Mouse (Mus musculus): ENCODE results near the gene Olfr1278.
"Not testable (repeated sequence)": the region's sequence is repeated elsewhere in the genome, so short reads cannot be mapped to it uniquely, and the experiment has no call there.

Olfr1278 gene

DNA sequence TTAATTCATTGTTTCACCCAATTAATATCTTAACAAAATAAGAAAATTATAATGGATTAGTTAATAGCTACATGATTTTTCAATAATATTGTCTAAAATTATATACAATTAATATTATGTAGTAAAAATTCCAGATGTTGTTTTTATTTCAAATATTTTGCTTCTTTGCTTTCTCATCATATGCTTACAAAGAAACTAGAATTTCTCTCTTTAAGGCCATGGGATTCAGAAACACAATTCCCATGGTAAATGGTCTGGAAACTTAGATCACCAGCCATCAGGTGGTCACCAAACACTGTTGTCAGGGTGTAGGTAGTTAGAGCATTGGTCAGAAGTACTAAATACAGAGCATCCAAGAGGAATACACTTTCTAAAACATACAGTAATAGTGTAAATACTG lies at the start of gene Olfr1278:
TSS of gene Olfr1278 (plus strand) at position 301 of the 400 bp plus-strand sequence.
- DNase-seq (ENCODE audit: low spot score in 2 of 2): no peak

DNA sequence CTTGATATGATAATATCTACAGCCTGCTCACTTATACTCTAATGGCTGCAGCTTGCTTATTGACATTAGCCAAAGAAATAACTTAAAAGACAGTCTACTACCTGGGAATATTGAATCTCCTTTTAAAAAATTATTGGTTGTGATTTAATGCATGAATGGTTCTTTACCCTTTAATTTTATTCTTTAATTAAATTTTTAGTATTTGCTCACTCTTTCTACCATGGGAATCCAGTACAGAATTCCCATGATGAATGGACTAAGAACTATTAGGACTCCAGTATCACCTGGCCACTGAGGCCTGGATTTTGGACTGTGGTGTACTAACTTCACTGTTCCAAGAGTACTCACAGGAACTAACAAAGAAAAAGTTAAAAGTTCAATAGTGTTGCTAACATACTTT lies 35.7 kb upstream of the Olfr1278 start, which contains the start of gene Olfr1276:
TSS of gene Olfr1276 (plus strand) at position 301 of the 400 bp plus-strand sequence.
- DNase-seq (ENCODE audit: low spot score in 2 of 2): no peak

DNA sequence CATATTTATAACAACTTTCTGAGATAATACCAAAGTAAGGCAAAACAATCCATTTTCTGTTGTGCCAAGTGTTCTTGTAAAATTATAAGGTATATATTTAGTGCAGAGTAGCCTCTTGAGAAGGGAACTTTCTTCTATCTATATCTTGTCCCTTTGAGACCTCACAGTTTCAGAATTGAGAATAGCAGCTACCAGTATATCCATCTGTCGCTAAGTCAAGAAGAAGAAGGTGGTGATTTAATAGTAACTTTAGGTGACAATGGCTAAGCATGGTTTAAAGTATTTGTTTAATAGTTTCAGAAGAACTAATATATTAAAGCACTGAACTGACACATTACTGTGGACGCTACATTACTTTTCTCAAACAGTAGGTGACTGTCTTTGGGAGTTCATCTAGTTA lies 15.9 kb upstream of the Olfr1278 start, which contains the start of gene Olfr1277:
TSS of gene Olfr1277 (minus strand) at position 101 of the 400 bp plus-strand sequence.
- DNase-seq (ENCODE audit: low spot score in 2 of 2): no peak

DNA sequence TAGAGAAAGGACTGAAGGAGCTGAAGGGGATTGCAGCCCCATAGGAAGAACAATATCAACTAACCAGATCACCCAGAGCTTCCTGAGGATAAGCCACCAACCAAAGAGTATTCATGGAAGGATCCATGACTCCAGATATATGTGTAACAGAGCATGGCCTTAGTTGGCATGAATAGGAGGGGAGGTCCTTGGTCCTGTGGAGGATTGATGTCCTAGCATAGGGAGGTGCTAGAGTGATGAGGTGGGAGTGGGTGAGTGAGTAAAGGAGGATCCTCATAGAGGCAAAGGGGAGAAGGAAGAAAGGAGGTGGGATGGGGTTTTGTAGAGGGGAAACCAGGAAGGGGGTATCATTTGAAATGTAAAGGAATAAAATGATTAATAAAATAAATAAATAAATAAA lies 8.6 kb downstream of the Olfr1278 start:
- DNase-seq (ENCODE audit: low spot score in 2 of 2): no peak

DNA sequence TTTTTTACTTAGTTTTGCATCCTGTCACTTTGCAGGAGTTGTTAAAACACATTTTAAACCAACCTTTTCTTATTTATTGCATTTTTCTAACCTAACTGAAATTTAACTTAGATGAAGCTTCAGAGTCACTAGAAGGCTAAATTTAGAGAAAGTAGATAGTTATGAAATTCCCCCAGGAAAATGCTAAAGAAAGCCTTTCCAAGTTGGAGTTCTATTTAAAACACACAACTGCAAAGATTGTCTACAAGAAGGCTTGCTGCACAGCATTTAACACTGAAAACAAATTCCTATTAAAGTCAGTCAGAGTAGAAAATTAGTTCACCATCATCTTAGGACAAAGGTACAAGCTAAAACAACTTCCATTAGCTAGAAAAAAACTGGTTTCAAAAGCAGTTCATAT lies 10.4 kb downstream of the Olfr1278 start, which contains the start of gene Olfr1279:
TSS of gene Olfr1279 (plus strand) at position 262 of the 400 bp plus-strand sequence.
- no peak for DNase-seq (ENCODE audit: low spot score in 2 of 2)

DNA sequence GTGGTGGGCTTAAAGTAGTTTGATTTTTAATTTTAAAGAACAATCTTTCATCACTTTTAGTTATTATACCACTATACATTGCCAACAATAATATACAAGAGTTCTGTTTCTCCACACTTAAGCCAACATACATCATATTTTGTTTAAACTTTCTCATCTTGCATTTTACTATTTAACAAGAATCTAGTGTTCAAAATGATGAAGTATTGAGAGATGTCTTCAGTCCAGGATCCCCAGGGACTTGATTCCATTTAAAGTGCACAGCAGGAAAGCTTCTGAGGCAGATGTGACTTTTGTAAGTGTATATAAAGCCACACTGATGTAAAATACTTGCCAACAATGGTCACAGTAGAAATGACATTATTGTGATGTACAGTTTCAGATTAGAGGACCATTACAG lies 23.8 kb downstream of the Olfr1278 start, which contains the start of gene Olfr1280:
TSS of gene Olfr1280 (plus strand) at position 301 of the 400 bp plus-strand sequence.
- DNase-seq (ENCODE audit: low spot score in 2 of 2): no peak

DNA sequence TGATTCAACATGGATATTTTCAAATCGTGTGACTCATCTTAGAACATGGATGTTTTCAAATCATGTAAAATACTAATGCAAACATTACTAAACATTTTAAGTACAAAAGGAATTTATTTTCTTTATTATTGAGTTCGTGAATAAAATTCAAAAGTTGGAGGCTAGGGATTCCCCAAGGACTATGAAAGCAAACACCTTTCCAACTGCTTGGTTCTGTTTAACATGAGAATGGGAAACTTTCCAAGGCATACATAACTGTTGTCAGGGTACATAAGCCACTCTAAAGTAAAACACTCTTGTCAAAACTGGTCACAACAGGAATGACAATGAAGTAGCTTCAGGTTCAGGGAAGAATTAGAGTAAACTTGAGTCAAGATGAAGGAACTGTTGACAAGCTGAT lies 36.3 kb downstream of the Olfr1278 start, which contains the start of gene Olfr1281:
TSS of gene Olfr1281 (plus strand) at position 301 of the 400 bp plus-strand sequence.
- DNase-seq (ENCODE audit: low spot score in 2 of 2): no peak

DNA sequence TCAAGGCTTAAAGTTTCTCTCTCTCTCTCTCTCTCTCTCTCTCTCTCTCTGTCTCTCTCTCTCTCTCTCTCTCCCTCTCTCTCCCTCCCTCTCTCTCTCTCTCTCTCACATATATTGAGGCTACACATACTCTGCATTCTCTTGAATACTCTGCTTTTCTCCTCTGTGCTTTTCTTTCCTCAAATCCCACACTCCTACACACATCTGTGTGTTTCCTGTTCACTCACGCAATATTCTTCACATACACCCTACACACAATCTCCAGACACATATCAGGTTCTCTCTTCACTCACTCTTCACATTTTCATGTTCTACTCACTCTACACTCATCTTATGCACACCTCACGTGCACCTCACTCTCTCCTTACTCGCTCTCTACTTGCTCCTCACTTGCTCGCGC lies 43.8 kb downstream of the Olfr1278 start:
- not testable (repeated sequence) for DNase-seq (ENCODE audit: low spot score in 2 of 2)

DNA sequence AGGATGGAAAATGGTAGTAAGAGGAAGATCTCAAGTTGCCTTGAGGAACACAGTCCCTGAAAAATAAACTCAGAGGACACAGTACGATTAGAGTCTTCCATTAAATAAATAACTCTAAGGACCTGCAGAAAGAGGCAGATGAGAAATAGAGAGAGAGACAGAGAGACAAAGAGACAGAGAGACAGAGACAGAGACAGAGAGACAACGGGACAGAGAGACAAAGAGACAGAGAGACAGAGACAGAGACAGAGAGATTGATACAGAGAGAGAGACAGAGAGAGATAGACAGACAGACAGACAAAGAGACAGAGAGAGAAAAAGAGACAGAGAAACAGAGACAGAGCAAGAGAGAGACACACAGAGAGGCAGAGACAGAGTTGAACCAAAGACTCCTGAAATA lies 46.0 kb downstream of the Olfr1278 start, which contains the start of gene Olfr1282:
TSS of gene Olfr1282 (minus strand) at position 101 of the 400 bp plus-strand sequence.
- no peak for DNase-seq (ENCODE audit: low spot score in 2 of 2)

All from frontal cortex, postnatal 14 days (tissue).